Mouse (Mus musculus) lung, adult 2 months (tissue): Measurements from ENCODE around the gene Gpr27.

Experiments
- CTCF ChIP-seq: fragments of 200-500 bp; IDR thresholded peaks from 2 replicates; pipeline ENCODE4 v1.5.1; 2011; ENCODE audit warnings: mild to moderate bottlenecking, low read length, control low read depth; ENCODE audit not compliant: insufficient read depth
- POLR2A ChIP-seq: fragments of 200-500 bp; IDR thresholded peaks from 2 replicates; pipeline ENCODE4 v1.6.1; 2011; ENCODE audit warnings: low read depth, mild to moderate bottlenecking, control low read depth, low read length, borderline replicate concordance; ENCODE audit errors: extremely low read depth

GRCm38 (mm10) chr6:99677325-99677724 lies 15.2 kb upstream of the Gpr27 start:
- TF ChIP-seq POLR2A = no peak
- TF ChIP-seq CTCF = no peak
